Mouse (Mus musculus): Measurements from ENCODE around the gene Ube2g1. TPM values are rescaled to one million over a fixed set of nuclear protein-coding genes. Genes with fewer than 3 reads are reported as not detected.
"Not testable (repeated sequence)": the region's sequence is repeated elsewhere in the genome, so short reads cannot be mapped to it uniquely, and the experiment has no call there.

Ube2g1 gene
- total RNA-seq, 2 experiments from 2014 or later, result 42.6 to 48.7 TPM

- no peak for DNase-seq
These were observed 9.3 kb upstream of the Ube2g1 start for GRCm38 (mm10) chr11:72597780-72598179.

- peak; percentile 89 to 96 for DNase-seq
These were observed 487 bp downstream of the Ube2g1 start for GRCm38 (mm10) chr11:72607469-72608070.

DNA sequence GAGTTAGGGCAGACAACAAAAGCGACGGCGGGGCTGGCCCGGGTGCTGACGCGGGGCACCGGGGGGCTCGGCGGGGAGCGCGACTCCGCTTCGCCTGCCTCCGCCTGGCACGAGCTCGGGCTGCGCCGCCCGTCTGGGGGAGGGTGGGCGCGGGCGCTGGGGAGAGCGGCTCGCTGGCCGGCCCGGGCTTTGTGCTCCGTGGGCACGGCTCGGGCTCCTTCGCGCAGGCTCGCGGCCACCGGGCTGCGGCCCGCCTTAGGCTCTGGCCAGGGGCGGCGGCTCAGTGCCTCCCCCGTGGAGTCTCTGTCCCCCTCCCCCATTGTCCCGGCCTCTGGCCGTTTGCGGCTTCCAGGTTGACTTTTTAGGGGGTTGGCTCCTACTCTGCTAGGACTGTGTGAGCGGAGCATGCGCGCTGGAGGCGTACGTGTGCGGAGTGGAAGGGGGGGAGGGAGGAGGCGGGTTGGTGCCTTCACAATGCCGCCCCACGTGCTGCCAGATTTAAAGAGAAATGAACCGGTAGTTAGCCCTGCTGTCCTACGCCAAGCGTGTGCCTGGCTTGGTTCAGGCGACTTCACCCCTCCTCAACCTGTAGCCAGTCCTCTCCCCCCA lies 1.1 kb downstream of the Ube2g1 start:
- peak; percentile 94 to 96 for DNase-seq

DNA sequence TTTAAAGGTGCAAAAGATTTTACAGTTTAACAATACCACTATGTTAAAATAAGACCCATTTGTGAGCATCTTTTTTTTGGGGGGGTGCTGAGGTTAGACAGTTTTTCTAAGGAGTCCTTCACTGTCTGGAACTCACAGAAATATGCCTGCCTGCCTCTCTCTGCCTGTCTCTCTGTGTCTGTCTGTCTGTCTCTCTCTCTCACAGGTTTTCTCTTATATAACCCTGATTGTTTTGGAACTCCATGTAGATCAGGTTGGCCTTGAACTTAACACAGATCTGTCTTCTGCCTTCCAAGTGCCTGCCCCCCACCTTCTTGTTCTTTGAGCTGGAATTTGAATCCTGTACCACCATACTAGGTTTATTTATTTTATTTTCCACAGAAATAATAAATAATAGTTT lies 2.2 kb downstream of the Ube2g1 start:
- DNase-seq, result peak in 1 of 2 experiments; percentile 30

- not testable (repeated sequence) for DNase-seq
These were observed 7.3 kb downstream of the Ube2g1 start for GRCm38 (mm10) chr11:72614336-72614735.

- DNase-seq, result no peak
These were observed 8.8 kb downstream of the Ube2g1 start for GRCm38 (mm10) chr11:72615931-72616330.

GRCm38 (mm10) chr11:72618476-72618875 lies 11.4 kb downstream of the Ube2g1 start:
- no peak for DNase-seq

DNA sequence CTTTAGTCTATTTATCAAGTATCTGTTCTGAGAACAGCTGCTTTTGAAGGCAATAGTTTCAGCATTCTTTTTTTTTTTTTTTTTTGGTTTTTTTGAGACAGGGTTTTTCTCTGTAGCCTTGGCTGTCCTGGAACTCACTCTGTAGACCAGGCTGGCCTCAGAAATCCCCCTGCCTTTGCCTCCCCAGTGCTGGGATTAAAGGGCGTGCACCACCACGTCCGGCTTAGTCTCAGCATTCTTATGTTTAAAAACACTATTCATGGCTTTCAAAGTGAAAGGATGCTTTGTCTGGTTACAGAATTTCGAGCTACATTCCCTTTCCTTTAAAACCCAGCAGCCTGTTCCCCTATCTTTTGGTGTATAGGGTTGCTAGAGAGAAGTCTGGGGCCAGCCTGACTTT lies 35.6 kb downstream of the Ube2g1 start:
- no peak for DNase-seq

DNA sequence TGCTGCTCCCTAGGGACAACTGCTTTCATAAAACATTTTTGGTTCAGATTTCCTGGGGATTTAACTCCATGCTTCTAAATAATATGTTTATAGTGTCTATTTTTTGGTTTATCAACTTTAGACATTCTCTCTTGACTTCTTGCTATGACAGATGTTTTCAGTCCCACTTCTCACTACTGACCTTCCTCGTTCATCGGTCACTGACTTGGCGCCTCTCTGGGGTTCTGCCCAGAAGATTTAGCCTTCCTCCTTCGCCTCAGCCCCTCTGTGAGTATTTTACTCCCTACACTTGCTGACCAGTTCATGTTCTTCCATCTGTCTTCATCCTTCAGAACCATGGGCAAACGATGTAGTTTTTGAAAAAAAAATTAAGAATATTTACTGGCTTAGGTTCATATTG lies 38.3 kb downstream of the Ube2g1 start:
- no peak for DNase-seq

- no peak for DNase-seq
These were observed 43.3 kb downstream of the Ube2g1 start for GRCm38 (mm10) chr11:72650347-72650746.

DNA sequence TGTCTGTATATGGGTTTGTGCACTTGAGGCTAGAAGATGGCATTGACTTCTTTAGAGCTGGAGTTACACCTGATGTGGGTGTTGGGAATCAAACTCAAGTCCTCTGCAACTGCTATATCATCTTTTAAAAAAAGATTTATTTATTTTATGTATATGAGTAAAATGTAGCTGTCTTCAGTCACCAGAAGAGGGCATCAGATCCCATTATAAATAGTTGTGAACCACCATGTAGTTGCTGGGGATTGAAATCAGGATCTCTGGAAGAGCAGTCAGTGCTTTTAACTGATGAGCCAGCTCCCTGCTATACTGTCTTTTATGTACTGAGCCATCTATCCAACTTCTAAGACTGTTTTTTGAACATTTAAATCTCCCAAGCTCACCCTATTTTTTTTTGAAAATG lies 52.8 kb downstream of the Ube2g1 start:
- no peak for DNase-seq

DNA sequence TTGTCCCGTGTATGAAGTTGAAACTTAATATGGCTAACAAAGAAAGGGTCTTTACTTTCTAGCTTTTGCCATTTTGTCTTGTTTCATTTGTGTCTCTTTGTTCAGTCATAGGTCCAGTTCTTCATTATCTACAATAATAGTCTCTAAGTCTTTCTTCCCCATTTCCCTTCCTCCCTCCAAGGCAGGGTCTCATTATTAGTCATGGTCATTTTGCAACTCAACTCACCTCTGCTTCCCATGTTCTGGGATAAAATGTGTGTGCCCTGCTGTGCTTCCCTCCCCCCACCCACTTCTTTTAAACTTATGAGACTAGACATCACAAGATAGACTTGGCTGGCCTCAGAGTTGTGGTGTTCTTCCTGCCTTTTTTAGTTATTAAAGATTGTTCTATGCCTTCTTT lies 53.3 kb downstream of the Ube2g1 start:
- no peak for DNase-seq

DNA sequence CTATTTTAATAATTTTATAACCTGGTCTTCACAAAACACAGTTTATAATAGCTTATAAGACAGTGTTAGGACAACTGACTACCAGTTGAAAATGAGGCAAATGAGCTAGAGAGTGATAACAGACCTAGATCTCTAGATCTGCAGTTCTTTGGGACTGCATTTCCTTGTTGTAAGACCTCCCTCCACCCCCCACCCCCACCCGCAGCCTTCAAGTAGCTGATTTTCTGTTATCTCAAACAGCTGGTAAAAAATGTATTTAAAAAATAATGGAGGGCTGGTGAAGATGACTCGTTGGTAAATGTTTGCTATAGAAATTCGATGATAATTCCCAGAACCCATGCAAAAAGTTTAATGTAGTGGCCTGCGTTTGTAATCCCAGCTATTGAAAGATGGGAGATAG lies 57.6 kb downstream of the Ube2g1 start:
- DNase-seq, result no peak

- no peak for DNase-seq
These were observed 63.6 kb downstream of the Ube2g1 start for GRCm38 (mm10) chr11:72670634-72671033.

- DNase-seq, result no peak
These were observed 64.4 kb downstream of the Ube2g1 start for GRCm38 (mm10) chr11:72671294-72671988.

DNA sequence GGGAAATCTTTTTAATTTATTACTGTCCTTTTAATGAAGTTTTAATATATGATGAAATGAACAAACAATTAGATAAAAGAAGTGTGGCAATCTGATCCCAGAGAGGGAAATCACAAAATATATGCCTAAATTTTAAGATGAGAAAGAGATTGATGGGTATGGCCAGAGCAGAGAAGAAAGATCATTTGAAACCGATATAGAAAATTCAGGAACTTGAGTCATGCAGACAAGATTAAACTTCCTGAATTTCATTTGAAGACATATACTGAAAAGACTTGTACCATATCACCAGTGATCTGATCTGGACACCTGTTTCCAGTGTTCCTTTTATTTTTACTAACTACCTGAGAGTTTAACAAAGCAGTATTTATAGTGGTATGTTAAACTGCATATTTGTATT lies 65.4 kb downstream of the Ube2g1 start:
- DNase-seq, result no peak

DNA sequence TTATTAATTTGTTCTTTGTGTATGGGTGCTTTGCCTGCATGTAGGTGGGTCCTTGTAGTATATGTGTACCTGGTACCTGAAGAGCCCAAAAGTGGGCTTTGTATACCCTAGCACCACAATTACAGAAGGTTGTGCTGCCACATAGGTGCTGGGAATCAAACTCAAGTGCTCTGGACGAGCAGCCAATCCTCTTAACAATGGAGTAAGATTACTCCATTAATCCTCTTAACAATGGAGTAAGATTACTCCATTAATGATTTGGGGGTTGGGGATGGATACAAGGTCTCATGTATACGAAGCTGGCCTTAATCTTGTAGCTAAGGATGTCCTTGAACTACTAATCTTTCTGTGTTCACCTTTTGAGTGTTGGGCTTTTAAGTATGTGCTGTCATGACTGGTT lies 68.2 kb downstream of the Ube2g1 start:
- DNase-seq, result no peak

DNA sequence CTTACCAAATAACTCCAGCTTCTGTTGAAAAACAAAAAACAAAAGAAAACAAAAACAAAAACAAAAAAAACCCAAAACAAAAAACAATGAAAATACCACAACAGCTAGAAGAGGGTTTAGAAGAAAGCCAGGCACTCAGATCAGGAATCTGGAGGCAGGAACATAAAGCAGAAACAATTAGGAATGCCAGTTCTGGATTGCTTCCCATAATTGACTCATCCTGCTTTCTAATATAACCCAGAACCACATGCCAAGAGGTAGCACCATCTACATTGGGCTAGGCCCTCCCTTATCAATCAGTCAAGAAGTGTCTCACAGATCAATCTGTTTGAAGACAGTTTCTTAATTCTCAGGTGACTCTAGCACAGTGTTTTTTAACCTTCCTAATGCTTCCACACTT lies 73.6 kb downstream of the Ube2g1 start:
- no peak for DNase-seq

- DNase-seq, result peak in 1 of 2 experiments; percentile 10
These were observed 76.3 kb downstream of the Ube2g1 start for GRCm38 (mm10) chr11:72683402-72683801.

DNA sequence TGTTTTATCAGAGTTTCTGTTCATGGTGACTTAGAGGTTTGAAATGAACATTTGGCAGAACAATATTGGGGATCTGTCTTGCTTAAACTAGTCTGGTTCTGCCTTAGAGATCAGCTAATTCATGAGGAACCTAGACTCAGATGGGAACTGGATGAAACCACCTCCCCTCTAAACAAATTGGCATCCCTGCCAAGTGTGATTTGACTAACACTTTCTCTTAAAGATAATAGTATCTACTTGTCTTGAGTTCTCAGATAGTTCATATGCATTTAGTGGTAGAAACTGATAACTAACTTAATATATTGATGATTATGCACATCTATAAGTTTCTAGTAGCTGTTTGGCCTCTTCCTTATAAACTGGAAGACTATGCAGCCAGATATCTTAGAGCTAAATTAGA lies 79.6 kb downstream of the Ube2g1 start:
- DNase-seq, result no peak

DNA sequence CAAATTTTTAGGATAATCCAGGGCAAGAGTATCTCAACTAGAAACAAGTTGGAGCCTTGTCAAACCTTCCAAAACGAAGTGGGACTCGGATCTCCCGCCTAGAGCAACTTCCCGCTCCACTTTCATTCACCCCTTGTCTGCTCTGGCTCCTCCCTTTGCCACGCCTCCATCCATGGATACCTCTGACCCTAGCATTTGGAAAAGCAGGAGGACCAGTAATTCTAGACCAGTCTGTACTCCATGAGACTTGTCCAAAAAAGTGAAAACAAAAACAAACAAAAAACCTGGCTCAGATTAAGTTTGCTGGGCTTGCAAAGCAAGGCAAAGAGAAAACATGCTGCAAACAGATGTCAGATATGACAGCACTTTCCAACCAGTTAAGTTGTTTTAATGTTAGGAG lies 81.2 kb downstream of the Ube2g1 start:
- peak in 1 of 2 experiments; percentile 19 for DNase-seq

DNA sequence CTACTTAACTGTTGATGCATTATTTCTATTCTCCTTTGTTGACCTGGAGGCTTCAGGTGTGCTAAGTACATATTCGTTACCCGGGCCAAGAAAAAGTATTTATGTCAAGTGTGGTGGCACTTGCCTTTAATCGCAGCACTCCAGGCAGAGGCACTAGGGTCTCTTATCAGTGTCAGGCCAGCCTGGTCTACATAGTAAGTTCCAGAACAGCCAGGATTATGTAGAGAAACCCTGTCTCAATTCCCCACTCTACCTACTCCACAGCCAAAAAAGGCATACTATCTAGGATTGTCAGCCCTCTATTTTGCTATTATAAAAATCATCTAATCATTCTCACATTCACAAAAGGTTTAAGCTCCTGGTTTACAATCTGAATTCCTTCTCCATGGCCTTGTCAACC lies 82.0 kb downstream of the Ube2g1 start:
- no peak for DNase-seq

All from adrenal gland, postnatal 36 days (tissue).